Mouse (Mus musculus): Measurements from ENCODE around the gene Lekr1.
A peak's percentile ranks its signal among the peaks of the same experiment; 100 is the strongest.

The Lekr1 gene

GRCm38 (mm10) chr3:65656451-65656850 is 9.6 kb upstream of the Lekr1 start:
- DNase-seq (ENCODE audit: low read depth, low spot score) = no peak

GRCm38 (mm10) chr3:65656902-65657660 is 8.9 kb upstream of the Lekr1 start:
- DNase-seq (ENCODE audit: low read depth, low spot score) = no peak

- DNase-seq (ENCODE audit: low read depth, low spot score) = peak; percentile 14
These were observed 7.9 kb upstream of the Lekr1 start for GRCm38 (mm10) chr3:65658081-65658612.

- peak; percentile 87 for DNase-seq (ENCODE audit: low read depth, low spot score)
These were observed 7.1 kb upstream of the Lekr1 start for GRCm38 (mm10) chr3:65658721-65659619.

- DNase-seq (ENCODE audit: low read depth, low spot score) = no peak
These were observed 6.5 kb upstream of the Lekr1 start for GRCm38 (mm10) chr3:65659620-65659932.

GRCm38 (mm10) chr3:65660336-65660735 is 5.7 kb upstream of the Lekr1 start:
- no peak for DNase-seq (ENCODE audit: low read depth, low spot score)

- DNase-seq (ENCODE audit: low read depth, low spot score) = peak; percentile 19
These were observed 4.3 kb upstream of the Lekr1 start for GRCm38 (mm10) chr3:65661731-65662130.

- DNase-seq (ENCODE audit: low read depth, low spot score) = no peak
These were observed 2.9 kb upstream of the Lekr1 start for GRCm38 (mm10) chr3:65663176-65663575.

- no peak for DNase-seq (ENCODE audit: low read depth, low spot score)
These were observed 4.2 kb downstream of the Lekr1 start for GRCm38 (mm10) chr3:65670216-65670615.

- DNase-seq (ENCODE audit: low read depth, low spot score) = no peak
These were observed 7.7 kb downstream of the Lekr1 start for GRCm38 (mm10) chr3:65673725-65674124.

GRCm38 (mm10) chr3:65680612-65681011 is 14.6 kb downstream of the Lekr1 start:
- no peak for DNase-seq (ENCODE audit: low read depth, low spot score)

GRCm38 (mm10) chr3:65689705-65690104 is 23.7 kb downstream of the Lekr1 start:
- no peak for DNase-seq (ENCODE audit: low read depth, low spot score)

GRCm38 (mm10) chr3:65690850-65691249 is 24.8 kb downstream of the Lekr1 start:
- DNase-seq (ENCODE audit: low read depth, low spot score) = no peak

GRCm38 (mm10) chr3:65699704-65700103 is 33.7 kb downstream of the Lekr1 start:
- no peak for DNase-seq (ENCODE audit: low read depth, low spot score)

- no peak for DNase-seq (ENCODE audit: low read depth, low spot score)
These were observed 48.3 kb downstream of the Lekr1 start for GRCm38 (mm10) chr3:65714372-65714771.

- no peak for DNase-seq (ENCODE audit: low read depth, low spot score)
These were observed 51.4 kb downstream of the Lekr1 start for GRCm38 (mm10) chr3:65717406-65717805.

GRCm38 (mm10) chr3:65722897-65723296 is 56.9 kb downstream of the Lekr1 start:
- no peak for DNase-seq (ENCODE audit: low read depth, low spot score)

- no peak for DNase-seq (ENCODE audit: low read depth, low spot score)
These were observed 57.6 kb downstream of the Lekr1 start for GRCm38 (mm10) chr3:65723664-65724063.

- no peak for DNase-seq (ENCODE audit: low read depth, low spot score)
These were observed 71.8 kb downstream of the Lekr1 start for GRCm38 (mm10) chr3:65737816-65738215.

GRCm38 (mm10) chr3:65744936-65745335 is 78.9 kb downstream of the Lekr1 start:
- DNase-seq (ENCODE audit: low read depth, low spot score) = no peak

GRCm38 (mm10) chr3:65764511-65765508 is 98.8 kb downstream of the Lekr1 start:
- peak; percentile 1 for DNase-seq (ENCODE audit: low read depth, low spot score)

Data from CD4-positive, CD25-positive, alpha-beta regulatory T cell, adult 2 months (primary cell).